Mouse (Mus musculus) liver, embryonic 11.5 days (tissue): ENCODE results near the gene Klf1. TPM values are rescaled to one million over a fixed set of nuclear protein-coding genes. Genes with fewer than 3 reads are reported as not detected.

Source experiments
- ATAC-seq: fragments of 200-750 bp; cut with Nextera tagmentation; replicated peaks from 2 replicates; pipeline ENCODE4 v1.8.0; 2017; ENCODE audit warnings: moderate number of reproducible peaks, mild to moderate bottlenecking, moderate TSS enrichment, moderate library complexity; ENCODE audit not compliant: low FRiP score
- DNase-seq: peaks from one replicate; pipeline ENCODE4 v3.0.0-alpha.2; 2017; ENCODE audit warnings: low spot score
- H3K27ac ChIP-seq: fragments of 300-500 bp; sonication (generic); 2 replicates; pipeline ENCODE4 v1.5.1; 2014; ENCODE audit warnings: mild to moderate bottlenecking, low read depth, low read length, control low read depth
- H3K27me3 ChIP-seq: fragments of 300-500 bp; sonication (generic); replicated peaks from 2 replicates; pipeline ENCODE4 v1.6.1; 2014; ENCODE audit warnings: low read length, mixed read lengths; ENCODE audit not compliant: control insufficient read depth, insufficient read depth
- H3K36me3 ChIP-seq: fragments of 300-500 bp; sonication (generic); 2 replicates; pipeline ENCODE4 v1.6.1; 2014; ENCODE audit warnings: mild to moderate bottlenecking, low read length, moderate library complexity, mixed read lengths; ENCODE audit not compliant: control insufficient read depth, insufficient read depth
- H3K4me1 ChIP-seq: fragments of 300-500 bp; sonication (generic); replicated peaks from 2 replicates; pipeline ENCODE4 v1.6.1; 2014; ENCODE audit warnings: low read length, mixed read lengths; ENCODE audit not compliant: control insufficient read depth, insufficient read depth
- H3K4me2 ChIP-seq: fragments of 300-500 bp; sonication (generic); 2 replicates; pipeline ENCODE4 v1.6.1; 2014; ENCODE audit warnings: mild to moderate bottlenecking, control low read depth, moderate library complexity
- H3K4me3 ChIP-seq: fragments of 300-500 bp; sonication (generic); 2 replicates; pipeline ENCODE4 v1.5.1; 2014; ENCODE audit warnings: low read depth, low read length, control low read depth
- H3K9ac ChIP-seq: fragments of 300-500 bp; sonication (generic); 2 replicates; pipeline ENCODE4 v1.6.1; 2014; ENCODE audit warnings: low read depth, low read length, control low read depth
- H3K9me3 ChIP-seq: fragments of 300-500 bp; sonication (generic); 2 replicates; pipeline ENCODE4 v1.6.1; 2016; ENCODE audit warnings: low read length, inconsistent platforms, mixed read lengths; ENCODE audit not compliant: control insufficient read depth
- WGBS: fragments of 180-500 bp; shearing (Covaris S2); extraction: QIAGEN DNeasy Blood & Tissue Kit; methylation state at CpG from one replicate; pipeline ENCODE4 v1.1.7; 2014; 5-methylcytosine and 5-hydroxymethylcytosine counted together
- polyA plus RNA-seq: library from polyadenylated mRNA; unstranded; fragments of >200 nt; fragmentation: Nextera tagmentation; extraction: Ambion mirVana; gene quantifications from 2 replicates; pipeline ENCODE4 v1.2.1, GENCODE M21; 2014

Gene Klf1
- polyA plus RNA-seq, 1 experiment from 2014 or later = 458 TPM

DNA sequence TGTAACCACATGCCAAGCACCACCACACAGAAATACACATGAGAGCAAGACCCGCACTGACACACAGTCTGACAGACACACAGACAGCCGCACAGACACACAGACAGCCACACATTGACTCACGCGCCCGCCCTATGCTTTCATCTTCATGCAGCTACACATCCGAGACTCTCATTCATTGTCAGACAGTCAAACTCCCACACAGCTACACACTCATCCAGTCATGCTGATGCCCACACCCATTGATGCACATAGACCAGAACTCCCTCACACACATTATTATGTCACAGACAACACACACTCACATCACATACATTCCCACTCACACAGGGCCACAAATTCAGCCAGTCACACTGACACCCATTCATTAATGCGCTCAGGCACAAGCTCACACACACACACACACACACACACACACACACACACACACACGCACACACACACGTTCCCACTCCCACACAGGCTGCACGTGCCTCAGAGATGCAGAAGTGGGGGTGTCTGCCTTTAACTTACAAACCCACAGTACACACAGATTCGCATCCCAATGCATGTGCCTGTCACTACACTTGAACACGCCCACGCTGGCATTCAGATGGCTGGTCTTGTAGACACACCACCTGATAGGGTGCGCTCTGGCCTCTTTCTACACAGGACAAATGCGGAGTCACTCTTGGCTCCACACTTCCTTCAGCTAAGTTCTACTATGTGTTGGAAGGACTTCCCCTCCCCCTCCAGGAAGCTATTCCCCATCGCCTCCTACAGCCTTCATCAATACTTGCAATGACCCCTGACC lies 32.2 kb downstream of the Klf1 start:
- peaks cover 82% of the 10 kb centered on the region for H3K27me3 ChIP-seq
- ATAC-seq = no peak
- WGBS = 76% methylated on average over 16 of the region's 16 CpGs

GRCm38 (mm10) chr8:84934860-84935259 lies 33.1 kb downstream of the Klf1 start:
- ATAC-seq = no peak
- WGBS = 6% methylated on average over 15 of the region's 15 CpGs
- H3K27ac ChIP-seq = no peak overlapping the region
- H3K4me3 ChIP-seq = no peak overlapping the region
- peaks cover 73% of the 10 kb centered on the region for H3K27me3 ChIP-seq
- no peak overlapping the region for H3K4me2 ChIP-seq
- no peak overlapping the region for H3K9ac ChIP-seq
- no peak for DNase-seq
- H3K36me3 ChIP-seq = no peaks in the 10 kb centered on the region
- no peaks in the 10 kb centered on the region for H3K9me3 ChIP-seq
- peaks cover 18% of the 10 kb centered on the region for H3K4me1 ChIP-seq

More for the DNA sequence above, 32.2 kb downstream of the Klf1 start:
- peaks cover 18% of the 10 kb centered on the region for H3K4me1 ChIP-seq
- H3K27ac ChIP-seq = no peak overlapping the region
- H3K9ac ChIP-seq = no peak overlapping the region
- no peak overlapping the region for H3K4me3 ChIP-seq
- no peak overlapping the region for H3K4me2 ChIP-seq
- H3K36me3 ChIP-seq = no peaks in the 10 kb centered on the region
- no peak for DNase-seq
- H3K9me3 ChIP-seq = no peaks in the 10 kb centered on the region

DNA sequence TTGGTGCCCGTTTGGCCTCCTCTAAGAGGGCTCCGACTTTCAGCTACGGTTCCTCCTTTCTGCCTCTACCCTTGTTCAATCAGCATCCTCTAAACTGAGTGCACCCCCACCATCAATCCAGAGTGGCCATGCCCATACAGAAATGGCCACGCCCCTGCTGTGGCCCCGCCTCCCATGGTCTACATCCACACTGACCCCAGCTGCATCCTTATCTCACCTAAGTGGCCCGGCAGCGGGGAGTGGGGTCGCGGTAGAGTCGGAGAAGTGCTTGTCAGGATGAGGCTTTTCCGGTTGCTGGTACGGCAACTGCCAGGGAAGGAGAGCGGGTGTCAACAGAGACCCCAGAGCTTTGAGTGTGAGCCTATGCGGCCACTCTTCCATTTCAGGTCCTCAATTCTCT lies 33.8 kb downstream of the Klf1 start:
- peaks cover 67% of the 10 kb centered on the region for H3K27me3 ChIP-seq
- ATAC-seq (no peak), DNase-seq (no peak)
- H3K4me1 ChIP-seq = peaks cover 18% of the 10 kb centered on the region
- H3K9me3 ChIP-seq = no peaks in the 10 kb centered on the region
- no peak overlapping the region for H3K27ac ChIP-seq
- 7% methylated on average over 14 of the region's 14 CpGs for WGBS
- no peak overlapping the region for H3K4me3 ChIP-seq
- H3K36me3 ChIP-seq = no peaks in the 10 kb centered on the region
- no peak overlapping the region for H3K4me2 ChIP-seq
- no peak overlapping the region for H3K9ac ChIP-seq

DNA sequence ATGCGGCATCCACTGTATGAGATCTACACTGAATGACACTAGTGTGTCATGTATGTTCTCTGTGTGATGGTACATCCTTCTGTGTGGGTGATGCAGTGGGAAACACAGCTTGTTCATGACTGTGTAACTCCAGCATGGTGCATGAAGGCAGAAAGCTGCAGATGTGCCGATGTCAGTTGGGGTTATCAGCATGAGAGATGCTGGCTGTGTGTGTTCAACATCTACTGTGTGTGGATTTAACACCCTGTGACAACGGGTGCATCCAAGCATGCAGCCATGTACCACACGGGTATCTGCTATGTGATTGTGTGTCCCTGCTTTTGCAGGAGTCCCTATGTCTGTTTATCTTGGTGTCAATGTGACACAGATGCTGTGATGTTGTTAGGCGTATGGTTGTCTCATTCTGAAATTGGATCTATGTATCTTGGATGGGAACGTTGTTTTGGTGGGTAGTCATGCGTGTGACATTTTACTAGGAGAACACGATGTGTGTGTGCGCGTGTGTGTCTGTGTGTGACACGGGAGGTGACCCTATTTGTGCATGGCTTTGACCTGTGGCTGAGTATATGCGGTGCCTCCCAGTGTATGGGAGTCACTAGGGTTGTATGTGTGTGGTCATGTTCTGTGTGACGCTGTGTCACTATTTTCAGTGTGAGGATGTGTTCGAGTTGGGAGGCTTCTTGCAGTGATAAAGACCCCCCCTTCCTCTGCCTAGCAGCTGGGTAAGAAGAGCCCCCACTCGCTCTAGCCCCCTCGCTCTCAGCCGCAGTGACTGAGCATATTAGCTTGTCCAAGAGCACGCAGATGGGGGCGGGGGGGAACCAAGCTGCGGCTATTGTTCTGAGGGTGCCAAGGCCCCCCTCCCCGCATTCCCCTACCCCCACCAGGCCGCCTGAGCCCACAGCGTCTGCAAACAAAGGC lies 34.6 kb downstream of the Klf1 start:
- no peak for ATAC-seq

DNA sequence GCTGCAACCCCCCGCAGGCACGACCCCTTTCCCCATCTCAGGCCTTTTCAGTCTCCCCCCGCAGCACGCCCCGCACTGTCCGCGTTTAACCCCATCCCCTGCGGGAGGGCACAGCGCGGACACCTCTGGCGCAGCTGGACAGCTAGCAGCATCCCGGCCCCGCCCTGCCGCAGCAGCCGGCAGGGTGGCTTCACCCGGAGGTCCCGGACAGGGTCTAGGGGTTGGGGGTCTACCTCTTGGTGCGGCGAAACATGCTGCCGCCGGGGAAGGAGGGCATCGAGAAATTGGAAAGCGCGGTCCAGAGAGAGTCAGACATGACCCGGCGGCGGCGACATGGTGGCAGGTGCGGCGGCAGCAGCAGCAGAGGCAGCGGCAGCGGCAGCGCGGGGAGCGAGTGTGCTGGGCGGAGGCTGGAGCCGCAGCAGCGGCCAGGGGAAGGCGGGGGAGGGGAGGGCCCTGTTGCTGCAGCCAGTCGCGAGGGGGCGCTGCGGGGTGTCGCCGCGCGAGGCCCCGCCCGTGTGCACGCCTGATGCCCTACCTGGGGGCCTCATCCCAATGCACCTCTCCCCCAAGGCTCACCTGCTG lies 35.3 kb downstream of the Klf1 start, which contains the start of gene Mast1:
TSS of gene Mast1 (minus strand) at position 398 of the 585 bp plus-strand sequence.
- DNase-seq = peak; percentile 75
- peak; percentile 82 for ATAC-seq

More for the DNA sequence above, 34.6 kb downstream of the Klf1 start:
- DNase-seq = no peak
- Histone ChIP-seq H3K4me2 (peak overlapping the region; percentile 73), H3K4me3 (peak overlapping the region; percentile 47), H3K27ac (no peak overlapping the region), H3K36me3 (no peaks in the 10 kb centered on the region), H3K4me1 (peaks cover 18% of the 10 kb centered on the region), H3K27me3 (peaks cover 61% of the 10 kb centered on the region), H3K9me3 (no peaks in the 10 kb centered on the region), H3K9ac (no peak overlapping the region)
- 23% methylated on average over 23 of the region's 23 CpGs for WGBS

GRCm38 (mm10) chr8:84937620-84938485 lies 36.1 kb downstream of the Klf1 start:
- Histone ChIP-seq H3K27ac (no peak overlapping the region), H3K27me3 (peaks cover 48% of the 10 kb centered on the region), H3K36me3 (no peaks in the 10 kb centered on the region), H3K9me3 (no peaks in the 10 kb centered on the region), H3K4me2 (peak overlapping the region; percentile 73), H3K4me1 (peaks cover 18% of the 10 kb centered on the region), H3K4me3 (peak overlapping the region; percentile 47), H3K9ac (no peak overlapping the region)
- DNase-seq (no peak), ATAC-seq (no peak)
- WGBS = 59% methylated on average over 13 of the region's 13 CpGs

More for the DNA sequence above, 35.3 kb downstream of the Klf1 start, which contains the start of gene Mast1:
- H3K27me3 ChIP-seq = peaks cover 54% of the 10 kb centered on the region
- WGBS = under 1% methylated on average over 49 of the region's 50 CpGs
- H3K4me3 ChIP-seq = peak within 1 kb of the TSS; percentile 47
- H3K4me1 ChIP-seq = peaks cover 18% of the 10 kb centered on the region
- no peaks in the 10 kb centered on the region for H3K9me3 ChIP-seq
- H3K27ac ChIP-seq = no peak within 1 kb of the TSS
- H3K36me3 ChIP-seq = no peaks in the 10 kb centered on the region
- H3K4me2 ChIP-seq = peak within 1 kb of the TSS; percentile 73
- no peak within 1 kb of the TSS for H3K9ac ChIP-seq

DNA sequence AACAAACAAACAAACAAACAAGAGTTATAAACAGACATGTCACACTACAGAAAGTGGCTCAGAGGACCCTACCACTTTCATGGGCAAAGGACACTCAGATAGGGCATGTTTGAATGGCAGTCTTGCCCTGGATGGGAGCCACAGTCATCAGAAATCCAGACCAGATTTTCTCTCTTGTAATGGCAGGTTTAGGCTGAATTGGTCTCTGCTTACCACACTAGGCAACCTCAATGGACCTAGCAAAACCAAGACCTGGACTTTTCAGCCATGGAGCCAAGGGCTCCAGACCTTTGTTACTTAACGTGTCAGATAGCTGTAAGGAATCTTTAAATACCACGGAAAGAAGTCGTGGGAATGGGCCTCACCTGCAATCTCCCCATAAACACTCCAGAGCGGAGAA lies 42.0 kb downstream of the Klf1 start:
- Histone ChIP-seq H3K4me2 (no peak overlapping the region), H3K36me3 (no peaks in the 10 kb centered on the region), H3K9me3 (no peaks in the 10 kb centered on the region), H3K4me3 (no peak overlapping the region), H3K9ac (no peak overlapping the region), H3K27ac (no peak overlapping the region), H3K4me1 (peaks cover 13% of the 10 kb centered on the region), H3K27me3 (peaks cover 55% of the 10 kb centered on the region)
- ATAC-seq (no peak), DNase-seq (no peak)
- 23% methylated on average over 4 of the region's 4 CpGs for WGBS
